Mouse (Mus musculus) thymus, postnatal 0 days (tissue): Measurements from ENCODE around the gene Cnot3. TPM values are rescaled to one million over a fixed set of nuclear protein-coding genes. Genes with fewer than 3 reads are reported as not detected.

Experiments used
- DNase-seq: peaks from one replicate; pipeline ENCODE4 v3.0.0-alpha.2; 2015; ENCODE audit warnings: low spot score
- polyA plus RNA-seq: library from polyadenylated mRNA; unstranded; fragments of >200 nt; fragmentation: Nextera tagmentation; extraction: Ambion mirVana; gene quantifications from 2 replicates; pipeline ENCODE4 v1.2.1, GENCODE M21; 2015

The Cnot3 gene
- polyA plus RNA-seq, 1 experiment from 2014 or later = 42.6 TPM

- peak; percentile 19 for DNase-seq
Observed at GRCm38 (mm10) chr7:3646188-3646587, 1.1 kb downstream of the Cnot3 start.

GRCm38 (mm10) chr7:3646641-3647040, 1.6 kb downstream of the Cnot3 start:
- no peak for DNase-seq

- DNase-seq = no peak
Observed at GRCm38 (mm10) chr7:3656966-3657365, 11.9 kb downstream of the Cnot3 start.

- DNase-seq = no peak
Observed at GRCm38 (mm10) chr7:3658578-3658977, 13.5 kb downstream of the Cnot3 start.

GRCm38 (mm10) chr7:3664524-3665214, 19.6 kb downstream of the Cnot3 start:
- no peak for DNase-seq

- DNase-seq = peak; percentile 95
Observed at GRCm38 (mm10) chr7:3665215-3666114, 20.4 kb downstream of the Cnot3 start, which contains the start of gene Leng1. Gene Leng1, minus strand, starts transcription at chr7:3665840.

- DNase-seq = no peak
Observed at GRCm38 (mm10) chr7:3666921-3667391, 21.9 kb downstream of the Cnot3 start.

GRCm38 (mm10) chr7:3674507-3675227, 29.6 kb downstream of the Cnot3 start:
- peak; percentile 79 for DNase-seq

- no peak for DNase-seq
Observed at GRCm38 (mm10) chr7:3675228-3675548, 30.1 kb downstream of the Cnot3 start.

- DNase-seq = no peak
Observed at GRCm38 (mm10) chr7:3676371-3676770, 31.3 kb downstream of the Cnot3 start.

- no peak for DNase-seq
Observed at GRCm38 (mm10) chr7:3677342-3677741, 32.3 kb downstream of the Cnot3 start, which contains the start of gene Tmc4. Gene Tmc4, minus strand, starts transcription at chr7:3677553.

- DNase-seq = no peak
Observed at GRCm38 (mm10) chr7:3683908-3684550, 39.0 kb downstream of the Cnot3 start.

- no peak for DNase-seq
Observed at GRCm38 (mm10) chr7:3684698-3685097, 39.6 kb downstream of the Cnot3 start.

GRCm38 (mm10) chr7:3685400-3686187, 40.5 kb downstream of the Cnot3 start:
- no peak for DNase-seq

GRCm38 (mm10) chr7:3691919-3692318, 46.9 kb downstream of the Cnot3 start:
- DNase-seq = no peak

GRCm38 (mm10) chr7:3692382-3692986, 47.4 kb downstream of the Cnot3 start, which contains the start of gene Tsen34:
Gene Tsen34, plus strand, starts transcription at chr7:3692863.
- DNase-seq = peak; percentile 50

GRCm38 (mm10) chr7:3692987-3693808, 48.1 kb downstream of the Cnot3 start, which contains the start of gene Mboat7:
Gene Mboat7, minus strand, starts transcription at chr7:3693523.
- DNase-seq = peak; percentile 99

GRCm38 (mm10) chr7:3693809-3694075, 48.7 kb downstream of the Cnot3 start:
- DNase-seq = no peak
